Mouse (Mus musculus) thymus, postnatal 36 days (tissue): Measurements from ENCODE around the gene Hoxa3.

ENCODE experiments used
- DNase-seq, 2 experiments: peaks; one replicate each; pipeline ENCODE4 v3.0.0; 2022; ENCODE audit warnings: mixed read lengths in 2 of 2

The Hoxa3 gene

GRCm38 (mm10) chr6:52164626-52165440 lies 48.3 kb downstream of the Hoxa3 start, which contains the start of gene Hoxa2:
Gene Hoxa2, minus strand, starts transcription at chr6:52164831.
- DNase-seq = no peak

- DNase-seq = no peak
Measured at GRCm38 (mm10) chr6:52164051-52164625, 49.0 kb downstream of the Hoxa3 start.

DNA sequence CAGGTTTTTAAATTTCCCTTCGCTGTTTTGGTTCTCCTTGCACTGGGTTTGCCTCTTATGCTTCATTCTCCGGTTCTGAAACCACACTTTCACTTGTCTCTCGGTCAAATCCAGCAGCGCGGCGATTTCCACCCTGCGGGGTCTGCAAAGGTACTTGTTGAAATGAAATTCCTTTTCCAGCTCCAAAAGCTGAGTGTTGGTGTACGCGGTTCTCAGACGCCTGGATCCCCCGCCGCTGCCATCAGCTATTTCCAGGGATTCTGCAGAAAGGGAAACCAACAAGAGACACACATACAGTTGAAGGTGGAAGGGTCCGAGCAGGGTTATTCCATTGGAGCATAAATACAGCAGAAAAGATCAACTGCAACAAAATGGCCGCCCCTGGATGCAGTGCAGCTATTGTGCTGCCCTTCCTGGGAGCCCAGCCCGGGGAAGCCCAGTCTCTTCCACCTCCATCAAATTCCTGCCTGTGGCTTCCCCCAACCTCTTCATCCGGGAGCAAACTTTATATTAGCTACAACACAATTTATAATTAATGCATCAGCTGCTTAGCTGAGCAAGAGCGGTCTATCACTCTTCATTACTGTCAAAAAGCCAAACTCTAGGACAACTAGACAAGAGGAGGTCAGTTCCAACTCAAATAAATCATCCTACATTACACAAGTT lies 49.6 kb downstream of the Hoxa3 start:
- DNase-seq = no peak

GRCm38 (mm10) chr6:52162611-52163365 lies 50.3 kb downstream of the Hoxa3 start:
- DNase-seq = no peak

- no peak for DNase-seq
Measured at GRCm38 (mm10) chr6:52162093-52162380, 51.1 kb downstream of the Hoxa3 start.

- no peak for DNase-seq
Measured at GRCm38 (mm10) chr6:52161336-52162092, 51.6 kb downstream of the Hoxa3 start.

GRCm38 (mm10) chr6:52160511-52161335 lies 52.4 kb downstream of the Hoxa3 start:
- DNase-seq = no peak

DNA sequence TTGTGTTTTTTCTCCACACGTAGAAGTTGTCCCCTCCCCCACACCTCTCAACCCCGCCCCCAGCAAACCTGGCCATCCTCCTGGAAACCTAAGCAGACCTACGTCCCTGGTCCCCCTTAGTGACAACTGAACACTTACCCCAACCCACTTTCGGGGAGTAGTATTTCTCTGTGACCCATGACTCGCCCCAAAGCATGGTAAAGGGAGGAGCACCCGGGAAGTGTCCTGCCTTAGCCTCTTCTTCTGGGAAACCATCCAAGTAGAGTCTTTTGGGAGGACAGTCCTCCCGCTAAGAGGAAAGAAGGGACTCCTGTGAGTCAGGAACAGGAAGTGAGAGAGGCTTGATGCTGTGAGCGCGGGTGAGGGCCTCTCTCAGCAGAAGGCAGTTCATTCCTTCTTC lies 53.2 kb downstream of the Hoxa3 start:
- no peak for DNase-seq

DNA sequence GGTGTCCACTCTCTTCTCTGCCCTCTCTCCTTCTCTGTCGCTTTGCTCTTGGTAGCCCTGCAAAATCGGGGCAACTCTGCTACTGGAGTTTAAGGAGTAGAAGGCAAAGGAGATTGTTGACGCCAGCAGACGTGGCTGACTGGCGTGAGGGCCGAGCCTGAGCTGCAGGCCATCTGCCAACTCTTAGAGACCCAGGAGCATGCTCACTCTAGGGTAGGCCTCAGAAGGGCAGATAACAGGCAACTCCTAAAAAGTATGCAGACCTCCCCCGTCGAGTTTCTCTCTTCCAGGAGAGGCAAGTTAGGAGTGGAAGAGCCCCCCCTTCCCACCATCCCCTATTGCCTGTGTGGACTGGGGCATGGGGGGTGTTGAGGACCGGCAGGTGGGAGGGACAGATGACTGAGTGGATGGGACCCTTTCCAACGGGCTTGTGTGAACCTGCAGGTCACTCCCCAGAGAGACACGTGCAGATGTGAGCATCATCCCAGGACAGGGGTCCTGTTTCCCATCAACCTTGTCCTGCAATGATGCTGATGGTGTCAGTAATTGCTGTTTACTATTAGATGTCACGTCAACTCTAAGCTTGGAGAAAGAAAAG lies 53.9 kb downstream of the Hoxa3 start:
- no peak for DNase-seq

- DNase-seq = peak; percentile 56 to 73
Measured at GRCm38 (mm10) chr6:52158276-52159051, 54.7 kb downstream of the Hoxa3 start, which contains the start of gene Hoxa1. Gene Hoxa1, minus strand, starts transcription at chr6:52158317.

DNA sequence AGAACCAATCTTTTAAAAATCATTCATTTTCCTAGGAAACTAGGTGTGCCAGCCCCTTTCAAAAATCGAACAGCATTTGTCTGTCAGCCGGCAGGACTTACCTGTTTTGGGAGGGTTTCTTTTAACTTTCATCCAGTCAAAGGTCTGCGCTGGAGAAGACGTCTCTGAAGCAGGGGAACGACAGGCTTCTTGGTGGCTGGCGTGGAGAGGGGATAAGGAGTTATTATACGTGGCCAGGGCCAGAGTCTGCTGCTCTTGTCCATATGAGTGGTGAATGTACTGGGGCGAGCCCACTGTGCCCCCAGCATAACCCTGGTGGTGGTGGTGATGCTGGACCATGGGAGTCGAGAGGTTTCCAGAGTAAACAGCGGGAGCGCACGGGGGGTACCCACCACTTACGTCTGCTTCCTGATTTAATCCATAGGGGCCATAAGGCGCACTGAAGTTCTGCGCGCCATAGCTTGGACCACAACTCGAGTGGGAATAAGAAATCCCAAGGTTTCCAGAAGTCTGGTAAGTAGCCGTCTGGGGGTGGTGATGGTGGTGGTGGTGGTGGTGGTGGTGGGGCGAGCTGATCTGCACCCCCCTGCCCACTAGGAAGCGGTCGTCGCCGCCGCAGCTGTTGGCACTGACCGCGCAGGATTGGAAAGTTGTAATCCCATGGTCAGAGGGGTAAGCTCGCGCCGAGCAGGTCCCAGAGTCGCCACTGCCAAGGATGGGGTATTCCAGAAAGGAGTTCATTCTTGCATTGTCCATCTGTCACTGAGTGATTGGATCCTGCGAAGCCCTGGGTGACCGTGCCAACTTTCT lies 55.5 kb downstream of the Hoxa3 start:
- no peak for DNase-seq

DNA sequence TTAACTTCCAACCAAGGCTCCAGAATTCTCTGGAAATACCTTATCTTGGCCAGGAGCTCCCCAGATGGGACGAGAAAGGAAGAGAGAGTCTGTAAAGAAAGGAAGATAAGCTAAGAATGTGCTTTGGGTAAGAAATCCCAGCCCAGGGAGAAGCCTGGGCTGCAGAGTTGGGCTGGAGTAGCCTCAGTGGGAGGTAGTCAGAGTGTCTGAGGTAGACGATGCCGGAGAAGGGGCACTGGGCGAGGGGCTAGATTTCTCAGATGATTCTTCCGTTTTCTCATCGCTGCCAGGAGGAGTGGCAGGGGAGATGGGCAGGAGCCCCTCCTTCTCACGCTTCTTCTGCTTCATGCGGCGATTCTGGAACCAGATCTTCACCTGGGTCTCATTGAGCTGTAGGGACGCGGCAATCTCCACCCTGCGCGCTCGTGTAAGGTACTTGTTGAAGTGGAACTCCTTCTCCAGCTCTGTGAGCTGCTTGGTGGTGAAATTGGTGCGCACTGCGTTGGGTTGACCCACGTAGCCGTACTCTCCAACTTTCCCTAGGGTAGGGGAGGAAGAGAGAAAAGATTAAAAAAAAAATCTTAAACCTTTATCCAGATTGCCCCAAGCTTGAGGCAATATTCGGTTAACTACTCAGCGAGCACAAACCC lies 56.5 kb downstream of the Hoxa3 start:
- DNase-seq = no peak

DNA sequence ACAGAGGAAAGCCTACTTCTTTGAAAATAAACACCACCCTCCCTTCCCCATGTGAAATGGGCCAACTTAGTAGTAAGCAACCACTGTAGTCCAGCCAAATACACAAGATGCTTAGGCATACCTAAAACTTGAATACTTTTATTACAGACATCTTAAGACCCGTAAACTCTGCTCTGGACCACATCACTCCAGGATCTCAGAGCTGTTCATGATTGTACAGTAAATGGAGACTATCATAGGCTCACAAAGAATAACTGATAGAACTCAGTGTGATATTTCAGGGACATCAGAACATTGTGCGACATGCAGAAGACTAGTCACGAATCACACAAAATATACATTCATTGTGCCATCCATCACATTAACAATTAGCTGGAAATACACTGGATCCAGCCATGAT lies 57.7 kb downstream of the Hoxa3 start:
- no peak for DNase-seq

- DNase-seq = no peak
Measured at GRCm38 (mm10) chr6:52154044-52154443, 59.1 kb downstream of the Hoxa3 start.

- DNase-seq = no peak
Measured at GRCm38 (mm10) chr6:52153270-52153669, 59.9 kb downstream of the Hoxa3 start.

DNA sequence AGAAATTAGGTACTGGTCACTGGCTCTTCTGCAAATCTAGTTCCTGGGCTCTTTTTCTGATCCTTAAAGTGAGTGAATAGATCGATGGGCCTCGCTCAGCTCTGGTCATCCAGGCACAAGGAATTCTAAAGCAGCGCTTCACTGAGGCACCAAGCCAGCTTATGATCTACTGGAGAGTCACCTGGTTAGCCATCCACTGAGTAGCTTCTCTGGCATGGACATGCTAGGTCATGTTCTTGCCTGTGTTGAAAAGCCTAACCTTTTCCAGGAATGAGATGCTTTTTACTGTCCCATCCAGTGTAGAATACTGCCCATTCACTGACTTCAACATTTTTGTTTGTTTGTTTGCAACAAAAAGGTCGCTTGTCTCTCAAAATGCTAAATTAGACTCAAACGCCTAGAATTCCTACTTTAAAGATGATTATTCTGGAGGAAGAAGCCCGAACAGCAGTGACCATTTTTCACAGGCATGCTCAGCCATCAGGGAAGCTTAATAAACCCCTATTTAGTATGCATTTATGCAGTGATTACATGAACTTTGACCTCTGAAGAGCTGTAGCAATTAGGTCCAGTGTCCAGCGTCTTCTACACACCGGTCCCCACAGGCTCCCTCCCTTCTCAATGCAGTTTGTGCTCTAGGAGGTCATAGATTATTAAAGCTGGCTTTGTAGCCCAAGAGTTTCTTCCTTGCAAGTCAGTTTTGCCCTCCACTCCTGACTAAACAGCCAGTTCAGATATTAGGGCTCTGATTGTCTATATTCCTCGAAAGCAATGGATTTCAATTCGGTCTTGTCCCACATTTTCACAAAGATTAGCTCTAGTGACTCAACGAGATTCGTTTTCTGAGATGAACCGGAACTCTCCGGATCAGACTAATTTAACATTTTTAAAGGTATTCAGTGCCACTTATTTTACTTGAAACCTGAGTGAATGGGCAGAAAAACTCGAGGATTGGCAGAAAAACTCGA lies 60.6 kb downstream of the Hoxa3 start:
- DNase-seq = no peak

DNA sequence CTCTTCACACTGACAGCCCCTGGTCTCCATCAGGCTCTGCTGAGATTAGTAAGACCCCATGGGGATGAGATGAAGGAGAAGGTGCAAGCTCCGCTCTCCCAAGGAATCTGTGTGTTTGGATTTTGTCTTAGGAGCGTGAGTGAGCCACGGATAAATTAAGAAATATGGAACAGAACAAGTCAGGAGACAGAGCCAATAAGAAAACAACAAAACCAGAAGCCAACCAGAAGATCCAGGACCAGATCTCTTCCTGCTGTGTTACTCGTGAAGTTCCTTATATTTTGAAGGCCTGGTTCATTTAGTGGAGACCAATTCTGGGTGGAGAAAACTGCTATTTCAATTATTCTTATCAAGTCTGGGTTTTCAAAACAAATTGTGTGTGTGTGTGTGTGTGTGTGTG lies 61.6 kb downstream of the Hoxa3 start:
- DNase-seq = no peak
